ENCODE assay signal across 8 mouse cellular contexts in the genomic region with DNA sequence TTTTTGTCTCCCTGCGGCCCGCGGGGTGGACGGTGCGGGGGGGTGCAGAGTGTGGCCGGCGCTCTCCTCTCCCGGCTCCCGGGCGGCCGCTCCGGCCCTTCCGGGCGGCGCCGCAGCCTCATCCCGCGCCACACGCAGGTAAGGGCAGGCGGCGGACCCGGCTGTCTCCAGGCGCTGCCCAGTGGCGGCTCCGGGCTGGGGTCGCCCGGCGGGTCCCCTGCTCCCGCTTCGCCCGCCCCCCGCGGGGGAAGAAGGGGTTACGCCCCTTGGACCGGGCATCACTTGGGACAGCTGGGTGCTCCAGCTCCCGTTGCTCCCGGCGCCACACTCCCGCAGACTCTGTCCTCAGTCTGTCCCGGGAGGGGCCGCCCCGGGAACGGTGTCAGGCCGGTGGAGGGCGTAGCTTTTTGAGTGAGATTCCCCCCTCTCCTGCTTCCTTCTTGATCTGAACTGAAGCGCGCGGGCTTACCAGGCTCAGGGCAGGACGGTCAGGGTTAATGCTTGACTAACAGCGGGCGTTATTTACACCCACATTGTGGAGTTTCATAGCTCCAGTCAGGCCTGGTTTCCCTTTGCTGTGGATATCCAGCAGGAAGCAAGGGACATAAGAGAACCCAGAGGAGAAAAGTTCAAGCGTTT. TPM values are rescaled to one million over a fixed set of nuclear protein-coding genes. Genes with fewer than 3 reads are reported as not detected.
DNase-seq lines count a peak whose midpoint lies in the region; ATAC-seq and TF ChIP-seq lines count a peak whose summit lies in the region.

No protein-coding gene starts in this region.

- TF ChIP-seq CTCF in kidney, postnatal 0 days (IDR thresholded peaks at IDR 0.05; ENCODE audit: low read depth): peak; percentile 12; the same call in 1 of the 2 replicates
- TF ChIP-seq CTCF in lung, embryonic 14.5 days (IDR thresholded peaks at IDR 0.05; ENCODE audit: low read depth): no peak; the same call in 1 of the 2 replicates

- ATAC-seq in heart, embryonic 14.5 days (ENCODE audit: insufficient number of reproducible peaks, insufficient read depth, low FRiP score, low read depth): peak; percentile 76
- peak; percentile 83 for ATAC-seq in kidney, postnatal 0 days (replicated peaks; ENCODE audit: low FRiP score, low read depth)
- ATAC-seq in lung, embryonic 14.5 days (ENCODE audit: insufficient read depth): peak; percentile 87

- no peaks in the 10 kb centered on the region for H3K27me3 ChIP-seq in erythroblast, embryonic 14.5 days (ENCODE audit: control insufficient read depth)
- no peaks in the 10 kb centered on the region for H3K27me3 ChIP-seq in heart, embryonic 14.5 days (ENCODE audit: control insufficient read depth, insufficient read depth, low read length)
- H3K27me3 ChIP-seq in kidney, postnatal 0 days (ENCODE audit: insufficient read depth, low read length): no peaks in the 10 kb centered on the region
- H3K27me3 ChIP-seq in lung, embryonic 14.5 days (ENCODE audit: insufficient read depth, low read length): no peaks in the 10 kb centered on the region

- peak overlapping the region; percentile 89 to 93 for H3K27ac ChIP-seq in heart, embryonic 14.5 days (replicated peaks in 1 of 2; ENCODE audit: control insufficient read depth in 1 of 2, insufficient read depth in 1 of 2, low read depth in 2 of 2, low read length in 2 of 2)
- peak overlapping the region; percentile 89 for H3K27ac ChIP-seq in kidney, postnatal 0 days
- peak overlapping the region; percentile 80 for H3K27ac ChIP-seq in lung, embryonic 14.5 days (ENCODE audit: low read depth)

- no peaks in the 10 kb centered on the region for H3K9me3 ChIP-seq in erythroblast, embryonic 14.5 days (ENCODE audit: control insufficient read depth, low read length)
- H3K9me3 ChIP-seq in heart, embryonic 14.5 days (ENCODE audit: control insufficient read depth, low read length): no peaks in the 10 kb centered on the region
- no peaks in the 10 kb centered on the region for H3K9me3 ChIP-seq in kidney, postnatal 0 days (replicated peaks; ENCODE audit: low read length)
- H3K9me3 ChIP-seq in lung, embryonic 14.5 days (ENCODE audit: low read depth, low read length): no peaks in the 10 kb centered on the region

- peak overlapping the region; percentile 94 for H3K4me2 ChIP-seq in heart, embryonic 14.5 days (ENCODE audit: low read length)
- peak overlapping the region; percentile 86 for H3K4me2 ChIP-seq in kidney, postnatal 0 days (ENCODE audit: low read length)
- H3K4me2 ChIP-seq in lung, embryonic 14.5 days: peak overlapping the region; percentile 88

- H3K36me3 ChIP-seq in erythroblast, embryonic 14.5 days (ENCODE audit: control insufficient read depth): no peaks in the 10 kb centered on the region; the same call in none of the 2 replicates
- peaks cover 4% of the 10 kb centered on the region; the same call in 1 of the 2 replicates for H3K36me3 ChIP-seq in heart, embryonic 14.5 days (ENCODE audit: control insufficient read depth, insufficient read depth, low read length)
- no peaks in the 10 kb centered on the region for H3K36me3 ChIP-seq in kidney, postnatal 0 days (ENCODE audit: insufficient read depth, low read length)
- H3K36me3 ChIP-seq in lung, embryonic 14.5 days (ENCODE audit: insufficient read depth): 0 out of 2 replicates have a peak, but pooled peaks cover under 1% of the 10 kb centered on the region

- peak overlapping the region; percentile 96 for H3K9ac ChIP-seq in heart, embryonic 14.5 days (ENCODE audit: low read length)
- H3K9ac ChIP-seq in kidney, postnatal 0 days (ENCODE audit: low read depth, low read length): peak overlapping the region; percentile 87
- H3K9ac ChIP-seq in lung, embryonic 14.5 days: peak overlapping the region; percentile 83

- under 1% methylated on average over 30 of the region's 52 CpGs for WGBS in heart, embryonic 14.5 days
- WGBS in kidney, postnatal 0 days: under 1% methylated on average over 41 of the region's 52 CpGs
- 0% methylated on average over 35 of the region's 52 CpGs for WGBS in lung, embryonic 14.5 days

- peak overlapping the region; percentile 77 for H3K4me3 ChIP-seq in erythroblast, embryonic 14.5 days (replicated peaks)
- peak overlapping the region; percentile 81 to 87 for H3K4me3 ChIP-seq in heart, embryonic 14.5 days (ENCODE audit: control insufficient read depth in 1 of 2, insufficient read depth in 1 of 2, low read depth in 1 of 2, low read length in 2 of 2)
- H3K4me3 ChIP-seq in kidney, postnatal 0 days (replicated peaks; ENCODE audit: low read depth, low read length): peak overlapping the region; percentile 98
- H3K4me3 ChIP-seq in lung, embryonic 14.5 days (ENCODE audit: low read depth, low read length): peak overlapping the region; percentile 97

- DNase-seq in CD4-positive, CD25-positive, alpha-beta regulatory T cell, adult 2 months (ENCODE audit: low read depth, low spot score): peak; percentile 46
- peak; percentile 81 for DNase-seq in adrenal gland, adult 2 months
- peak; percentile 81 for DNase-seq in kidney, postnatal 0 days (ENCODE audit: low spot score)
- DNase-seq in lung, embryonic 14.5 days: peak; percentile 63
- peak; percentile 16 for DNase-seq in ovary, adult 18-20 months (ENCODE audit: low spot score)
- peak; percentile 45 to 55 for DNase-seq in thymus, postnatal 36 days

- H3K4me1 ChIP-seq in erythroblast, embryonic 14.5 days (ENCODE audit: control insufficient read depth): peaks cover 32% of the 10 kb centered on the region
- H3K4me1 ChIP-seq in heart, embryonic 14.5 days (ENCODE audit: control insufficient read depth in 2 of 2, insufficient read depth in 2 of 2, low read length in 2 of 2): peaks cover 2 to 45% of the 10 kb centered on the region in 2 experiments; a peak in 3 of 4 replicates
- peaks cover 3% of the 10 kb centered on the region for H3K4me1 ChIP-seq in kidney, postnatal 0 days (replicated peaks; ENCODE audit: insufficient read depth, low read length)
- H3K4me1 ChIP-seq in lung, embryonic 14.5 days (ENCODE audit: insufficient read depth): peaks cover 8% of the 10 kb centered on the region; the same call in 1 of the 2 replicates

RNA-seq across cellular contexts. Expression of a gene that starts 1.0 kb away (rescaled TPM):
- 10 to 100 TPM; 51.4 to 60.7 TPM for total RNA-seq in adrenal gland, adult 2 months (2021)
- polyA plus RNA-seq in adrenal gland, adult 2 months (2012; rRNA removed): 10.7 and 11.6 TPM in 2 replicates
- polyA plus RNA-seq in erythroblast, embryonic 14.5 days (2012): 1.6 and 3.0 TPM in 2 replicates
- polyA plus RNA-seq in heart, embryonic 14.5 days (2014; fragmentation: Nextera tagmentation; extraction: Ambion mirVana): 75.3 and 78.8 TPM in 2 replicates
- 39.6 and 39.9 TPM in 2 replicates for polyA plus RNA-seq in kidney, postnatal 0 days (2015; fragmentation: Nextera tagmentation; extraction: Ambion mirVana)
- polyA plus RNA-seq in lung, embryonic 14.5 days (2014; fragmentation: Nextera tagmentation; extraction: Ambion mirVana): 39.6 and 40.4 TPM in 2 replicates

Comparison
In these comparisons a context has a peak if more than half of its experiments do, and no peak if none do; other contexts are left out.
1. Peak in every context shown above with its lines: DNase-seq, ATAC-seq, H3K4me3 ChIP-seq and H3K27ac ChIP-seq.
2. DNase-seq: peak in every context shown above with its lines; median percentile 81 in adrenal gland, adult 2 months; 81 in kidney, postnatal 0 days; 63 in lung, embryonic 14.5 days; 50 in thymus, postnatal 36 days; 46 in CD4-positive, CD25-positive, alpha-beta regulatory T cell, adult 2 months; 16 in ovary, adult 18-20 months.